Mouse (Mus musculus) intestine, embryonic 15.5 days (tissue): ENCODE measurements around the gene Sorcs3. TPM values are rescaled to one million over a fixed set of nuclear protein-coding genes. Genes with fewer than 3 reads are reported as not detected.

ENCODE experiments used
- ATAC-seq: fragments of 200-750 bp; cut with Nextera tagmentation; 2 replicates; pipeline ENCODE4 v1.8.0; 2017; ENCODE audit warnings: moderate TSS enrichment, moderate library complexity
- H3K27ac ChIP-seq: fragments of 300-500 bp; sonication (generic); 2 replicates; pipeline ENCODE4 v1.5.1; 2015; ENCODE audit warnings: mild to moderate bottlenecking, inconsistent platforms
- H3K27me3 ChIP-seq: fragments of 300-500 bp; sonication (generic); replicated peaks from 2 replicates; pipeline ENCODE4 v1.6.1; 2015; ENCODE audit warnings: inconsistent platforms
- H3K36me3 ChIP-seq: fragments of 300-500 bp; sonication (generic); 2 replicates; pipeline ENCODE4 v1.6.1; 2015; ENCODE audit warnings: inconsistent platforms
- H3K4me1 ChIP-seq: fragments of 300-500 bp; sonication (generic); replicated peaks from 2 replicates; pipeline ENCODE4 v1.6.1; 2015; ENCODE audit warnings: inconsistent platforms
- H3K4me2 ChIP-seq: fragments of 300-500 bp; sonication (generic); replicated peaks from 2 replicates; pipeline ENCODE4 v1.6.1; 2015; ENCODE audit warnings: mild to moderate bottlenecking, inconsistent platforms
- H3K4me3 ChIP-seq: fragments of 300-500 bp; sonication (generic); replicated peaks from 2 replicates; pipeline ENCODE4 v1.5.1; 2015; ENCODE audit warnings: inconsistent platforms
- H3K9ac ChIP-seq: fragments of 300-500 bp; sonication (generic); 2 replicates; pipeline ENCODE4 v1.6.1; 2015; ENCODE audit warnings: inconsistent platforms
- H3K9me3 ChIP-seq: fragments of 300-500 bp; sonication (generic); 2 replicates; pipeline ENCODE4 v1.6.1; 2016; ENCODE audit warnings: inconsistent platforms
- WGBS: fragments of 180-500 bp; shearing (Covaris S2); methylation state at CpG from one replicate; pipeline ENCODE4 v1.1.7; 2015; 5-methylcytosine and 5-hydroxymethylcytosine counted together
- polyA plus RNA-seq: library from polyadenylated mRNA; unstranded; fragments of >200 nt; fragmentation: Nextera tagmentation; extraction: Ambion mirVana; gene quantifications from 2 replicates; pipeline ENCODE4 v1.2.1, GENCODE M21; 2015

Gene Sorcs3
- polyA plus RNA-seq, 1 experiment from 2014 or later, result 0.89 TPM

GRCm38 (mm10) chr19:48300440-48301231 lies 94.8 kb downstream of the Sorcs3 start:
- no peaks in the 10 kb centered on the region for H3K27me3 ChIP-seq
- no peak overlapping the region for H3K4me3 ChIP-seq
- no peaks in the 10 kb centered on the region for H3K4me1 ChIP-seq
- H3K27ac ChIP-seq, result no peak overlapping the region
- no peaks in the 10 kb centered on the region for H3K36me3 ChIP-seq
- H3K9me3 ChIP-seq, result no peaks in the 10 kb centered on the region
- no peak for ATAC-seq
- H3K9ac ChIP-seq, result no peak overlapping the region
- H3K4me2 ChIP-seq, result no peak overlapping the region
- WGBS, result 48% methylated on average over 14 of the region's 14 CpGs

- no peak overlapping the region for H3K9ac ChIP-seq
- H3K4me2 ChIP-seq, result no peak overlapping the region
- H3K4me3 ChIP-seq, result no peak overlapping the region
- 28% methylated on average over 3 of the region's 3 CpGs for WGBS
- no peak overlapping the region for H3K27ac ChIP-seq
- no peaks in the 10 kb centered on the region for H3K4me1 ChIP-seq
- no peaks in the 10 kb centered on the region for H3K9me3 ChIP-seq
- no peaks in the 10 kb centered on the region for H3K36me3 ChIP-seq
- no peaks in the 10 kb centered on the region for H3K27me3 ChIP-seq
- no peak for ATAC-seq
These were observed 95.5 kb downstream of the Sorcs3 start for GRCm38 (mm10) chr19:48301300-48301699.

- ATAC-seq, result no peak
- H3K27ac ChIP-seq, result no peak overlapping the region
- H3K4me1 ChIP-seq, result no peaks in the 10 kb centered on the region
- H3K4me3 ChIP-seq, result no peak overlapping the region
- H3K27me3 ChIP-seq, result no peaks in the 10 kb centered on the region
- H3K36me3 ChIP-seq, result no peaks in the 10 kb centered on the region
- no peaks in the 10 kb centered on the region for H3K9me3 ChIP-seq
- H3K9ac ChIP-seq, result no peak overlapping the region
- H3K4me2 ChIP-seq, result no peak overlapping the region
- WGBS, result 89% methylated on average over 8 of the region's 8 CpGs
These were observed 102.5 kb downstream of the Sorcs3 start for GRCm38 (mm10) chr19:48308341-48308740.

GRCm38 (mm10) chr19:48309531-48310337 lies 103.9 kb downstream of the Sorcs3 start:
- no peak overlapping the region for H3K4me3 ChIP-seq

GRCm38 (mm10) chr19:48310338-48310710 lies 104.5 kb downstream of the Sorcs3 start:
- Histone ChIP-seq H3K9me3 (no peaks in the 10 kb centered on the region), H3K4me2 (no peak overlapping the region), H3K36me3 (no peaks in the 10 kb centered on the region), H3K9ac (no peak overlapping the region), H3K4me1 (no peaks in the 10 kb centered on the region), H3K27me3 (no peaks in the 10 kb centered on the region), H3K27ac (no peak overlapping the region), H3K4me3 (no peak overlapping the region)
- ATAC-seq, result no peak
- 84% methylated on average over 6 of the region's 6 CpGs for WGBS

More at GRCm38 (mm10) chr19:48309531-48310337, 103.9 kb downstream of the Sorcs3 start:
- no peak overlapping the region for H3K4me2 ChIP-seq
- no peak for ATAC-seq
- H3K27ac ChIP-seq, result no peak overlapping the region
- H3K27me3 ChIP-seq, result no peaks in the 10 kb centered on the region
- H3K36me3 ChIP-seq, result no peaks in the 10 kb centered on the region
- no peaks in the 10 kb centered on the region for H3K9me3 ChIP-seq
- 75% methylated on average over 15 of the region's 15 CpGs for WGBS
- no peaks in the 10 kb centered on the region for H3K4me1 ChIP-seq
- no peak overlapping the region for H3K9ac ChIP-seq

GRCm38 (mm10) chr19:48313776-48314175 lies 108.0 kb downstream of the Sorcs3 start:
- no peaks in the 10 kb centered on the region for H3K9me3 ChIP-seq
- no peak overlapping the region for H3K4me2 ChIP-seq
- H3K27me3 ChIP-seq, result no peaks in the 10 kb centered on the region
- WGBS, result 94% methylated on average over 9 of the region's 9 CpGs
- no peak overlapping the region for H3K27ac ChIP-seq
- no peak for ATAC-seq
- no peak overlapping the region for H3K9ac ChIP-seq
- H3K36me3 ChIP-seq, result no peaks in the 10 kb centered on the region
- H3K4me1 ChIP-seq, result no peaks in the 10 kb centered on the region
- H3K4me3 ChIP-seq, result no peak overlapping the region

GRCm38 (mm10) chr19:48327115-48327514 lies 121.3 kb downstream of the Sorcs3 start:
- no peak for ATAC-seq
- Histone ChIP-seq H3K9ac (no peak overlapping the region), H3K36me3 (no peaks in the 10 kb centered on the region), H3K4me1 (no peaks in the 10 kb centered on the region), H3K4me2 (no peak overlapping the region), H3K4me3 (no peak overlapping the region), H3K27me3 (no peaks in the 10 kb centered on the region), H3K27ac (no peak overlapping the region), H3K9me3 (no peaks in the 10 kb centered on the region)
- 71% methylated on average over 6 of the region's 6 CpGs for WGBS

GRCm38 (mm10) chr19:48328171-48328570 lies 122.3 kb downstream of the Sorcs3 start:
- no peaks in the 10 kb centered on the region for H3K36me3 ChIP-seq
- ATAC-seq, result no peak
- no peaks in the 10 kb centered on the region for H3K27me3 ChIP-seq
- H3K4me1 ChIP-seq, result no peaks in the 10 kb centered on the region
- H3K27ac ChIP-seq, result no peak overlapping the region
- H3K9me3 ChIP-seq, result no peaks in the 10 kb centered on the region
- WGBS, result 84% methylated on average over 8 of the region's 8 CpGs
- H3K4me3 ChIP-seq, result no peak overlapping the region
- no peak overlapping the region for H3K9ac ChIP-seq
- H3K4me2 ChIP-seq, result no peak overlapping the region

- Histone ChIP-seq H3K4me1 (no peaks in the 10 kb centered on the region), H3K36me3 (no peaks in the 10 kb centered on the region), H3K27me3 (no peaks in the 10 kb centered on the region), H3K4me3 (no peak overlapping the region), H3K4me2 (no peak overlapping the region), H3K9ac (no peak overlapping the region), H3K27ac (no peak overlapping the region), H3K9me3 (no peaks in the 10 kb centered on the region)
- 15% methylated on average over 1 of the region's 1 CpGs for WGBS
- no peak for ATAC-seq
These were observed 125.8 kb downstream of the Sorcs3 start for GRCm38 (mm10) chr19:48331640-48332039.

GRCm38 (mm10) chr19:48333085-48333484 lies 127.3 kb downstream of the Sorcs3 start:
- Histone ChIP-seq H3K4me2 (no peak overlapping the region), H3K36me3 (no peaks in the 10 kb centered on the region), H3K4me1 (no peaks in the 10 kb centered on the region), H3K9ac (no peak overlapping the region), H3K27me3 (no peaks in the 10 kb centered on the region), H3K27ac (no peak overlapping the region), H3K9me3 (no peaks in the 10 kb centered on the region), H3K4me3 (no peak overlapping the region)
- ATAC-seq, result no peak
- 69% methylated on average over 2 of the region's 2 CpGs for WGBS

- no peaks in the 10 kb centered on the region for H3K9me3 ChIP-seq
- 76% methylated on average over 6 of the region's 6 CpGs for WGBS
- no peak overlapping the region for H3K4me3 ChIP-seq
- no peak for ATAC-seq
- H3K27ac ChIP-seq, result no peak overlapping the region
- no peaks in the 10 kb centered on the region for H3K36me3 ChIP-seq
- H3K4me2 ChIP-seq, result no peak overlapping the region
- H3K27me3 ChIP-seq, result no peaks in the 10 kb centered on the region
- H3K4me1 ChIP-seq, result no peaks in the 10 kb centered on the region
- no peak overlapping the region for H3K9ac ChIP-seq
These were observed 131.6 kb downstream of the Sorcs3 start for GRCm38 (mm10) chr19:48337461-48337860.

- no peak overlapping the region for H3K9ac ChIP-seq
- H3K27me3 ChIP-seq, result no peaks in the 10 kb centered on the region
- no peaks in the 10 kb centered on the region for H3K36me3 ChIP-seq
- H3K9me3 ChIP-seq, result no peaks in the 10 kb centered on the region
- no peak for ATAC-seq
- H3K4me1 ChIP-seq, result no peaks in the 10 kb centered on the region
- 71% methylated on average over 5 of the region's 5 CpGs for WGBS
- H3K4me2 ChIP-seq, result no peak overlapping the region
- no peak overlapping the region for H3K4me3 ChIP-seq
- no peak overlapping the region for H3K27ac ChIP-seq
These were observed 132.3 kb downstream of the Sorcs3 start for GRCm38 (mm10) chr19:48338098-48338497.
